Mouse (Mus musculus): ENCODE data around the gene Ank2.

GRCm38 (mm10) chr3:127109413-127109812 is 389.7 kb downstream of the Ank2 start:
- TF ChIP-seq CTCF (IDR thresholded peaks at IDR 0.05; ENCODE audit: low read depth, low read length) (no peak), POLR2A (IDR thresholded peaks at IDR 0.05; ENCODE audit: extremely low read depth, insufficient read depth, low read length) (no peak)

Data from liver, adult 2 months (tissue).